Mouse (Mus musculus): ENCODE data around the gene Dglucy. TPM values are rescaled to one million over a fixed set of nuclear protein-coding genes. Genes with fewer than 3 reads are reported as not detected.

Dglucy gene
- polyA plus RNA-seq, 1 experiment from 2014 or later, result 2.7 TPM

- H3K27me3 ChIP-seq, result no peaks in the 10 kb centered on the region
- WGBS, result 78% methylated on average over 5 of the region's 6 CpGs
- no peak for ATAC-seq (ENCODE audit: low FRiP score)
These were observed 97.1 kb downstream of the Dglucy start for GRCm38 (mm10) chr12:100875960-100876359.

GRCm38 (mm10) chr12:100877936-100878335 is 99.1 kb downstream of the Dglucy start:
- Histone ChIP-seq H3K9ac (no peak overlapping the region), H3K27me3 (no peaks in the 10 kb centered on the region), H3K9me3 (no peaks in the 10 kb centered on the region), H3K4me3 (replicated peaks) (no peak overlapping the region), H3K36me3 (replicated peaks) (no peaks in the 10 kb centered on the region), H3K4me2 (no peak overlapping the region), H3K4me1 (no peaks in the 10 kb centered on the region), H3K27ac (no peak overlapping the region)
- 77% methylated on average over 6 of the region's 6 CpGs for WGBS
- ATAC-seq (ENCODE audit: low FRiP score), result no peak

More at GRCm38 (mm10) chr12:100875960-100876359, 97.1 kb downstream of the Dglucy start:
- Histone ChIP-seq H3K9me3 (no peaks in the 10 kb centered on the region), H3K36me3 (replicated peaks) (no peaks in the 10 kb centered on the region), H3K4me2 (no peak overlapping the region), H3K27ac (no peak overlapping the region), H3K9ac (no peak overlapping the region), H3K4me1 (no peaks in the 10 kb centered on the region), H3K4me3 (replicated peaks) (no peak overlapping the region)

GRCm38 (mm10) chr12:100878556-100878955 is 99.7 kb downstream of the Dglucy start:
- no peak overlapping the region for H3K4me3 ChIP-seq (replicated peaks)
- H3K27me3 ChIP-seq, result no peaks in the 10 kb centered on the region
- no peaks in the 10 kb centered on the region for H3K4me1 ChIP-seq
- H3K27ac ChIP-seq, result no peak overlapping the region
- H3K9me3 ChIP-seq, result no peaks in the 10 kb centered on the region
- no peak overlapping the region for H3K9ac ChIP-seq
- no peak for ATAC-seq (ENCODE audit: low FRiP score)
- H3K4me2 ChIP-seq, result no peak overlapping the region
- no peaks in the 10 kb centered on the region for H3K36me3 ChIP-seq (replicated peaks)
- WGBS, result 93% methylated on average over 16 of the region's 16 CpGs

- 84% methylated on average over 7 of the region's 7 CpGs for WGBS
- Histone ChIP-seq H3K27ac (no peak overlapping the region), H3K4me1 (0 out of 2 replicates have a peak, but pooled peaks cover 2% of the 10 kb centered on the region), H3K36me3 (replicated peaks) (no peaks in the 10 kb centered on the region), H3K4me2 (no peak overlapping the region), H3K9me3 (no peaks in the 10 kb centered on the region), H3K27me3 (no peaks in the 10 kb centered on the region), H3K9ac (no peak overlapping the region), H3K4me3 (replicated peaks) (no peak overlapping the region)
- no peak for ATAC-seq (ENCODE audit: low FRiP score)
These were observed 104.3 kb downstream of the Dglucy start for GRCm38 (mm10) chr12:100883168-100883567.

GRCm38 (mm10) chr12:100885585-100885984 is 106.7 kb downstream of the Dglucy start:
- H3K9ac ChIP-seq, result no peak overlapping the region
- H3K4me3 ChIP-seq (replicated peaks), result no peak overlapping the region
- no peaks in the 10 kb centered on the region for H3K27me3 ChIP-seq
- ATAC-seq (ENCODE audit: low FRiP score), result no peak
- H3K9me3 ChIP-seq, result no peaks in the 10 kb centered on the region
- no peaks in the 10 kb centered on the region for H3K36me3 ChIP-seq (replicated peaks)
- 90% methylated on average over 3 of the region's 3 CpGs for WGBS
- 0 out of 2 replicates have a peak, but pooled peaks cover 2% of the 10 kb centered on the region for H3K4me1 ChIP-seq
- H3K27ac ChIP-seq, result no peak overlapping the region
- H3K4me2 ChIP-seq, result no peak overlapping the region

- no peak overlapping the region for H3K4me3 ChIP-seq (replicated peaks)
- H3K27ac ChIP-seq, result no peak overlapping the region
- H3K4me2 ChIP-seq, result no peak overlapping the region
- WGBS, result 77% methylated on average over 4 of the region's 4 CpGs
- 0 out of 2 replicates have a peak, but pooled peaks cover 2% of the 10 kb centered on the region for H3K4me1 ChIP-seq
- H3K36me3 ChIP-seq (replicated peaks), result no peaks in the 10 kb centered on the region
- ATAC-seq (ENCODE audit: low FRiP score), result no peak
- H3K27me3 ChIP-seq, result no peaks in the 10 kb centered on the region
- no peaks in the 10 kb centered on the region for H3K9me3 ChIP-seq
- no peak overlapping the region for H3K9ac ChIP-seq
These were observed 108.0 kb downstream of the Dglucy start for GRCm38 (mm10) chr12:100886877-100887276.

- Histone ChIP-seq H3K4me1 (0 out of 2 replicates have a peak, but pooled peaks cover 2% of the 10 kb centered on the region), H3K27me3 (no peaks in the 10 kb centered on the region), H3K36me3 (replicated peaks) (no peaks in the 10 kb centered on the region), H3K9me3 (no peaks in the 10 kb centered on the region), H3K27ac (no peak overlapping the region), H3K9ac (no peak overlapping the region), H3K4me2 (no peak overlapping the region), H3K4me3 (replicated peaks) (no peak overlapping the region)
- WGBS, result 44% methylated on average over 12 of the region's 12 CpGs
- ATAC-seq (ENCODE audit: low FRiP score), result no peak
These were observed 109.0 kb downstream of the Dglucy start for GRCm38 (mm10) chr12:100887801-100888258.

- Histone ChIP-seq H3K27ac (no peak overlapping the region), H3K27me3 (no peaks in the 10 kb centered on the region), H3K4me1 (0 out of 2 replicates have a peak, but pooled peaks cover 6% of the 10 kb centered on the region), H3K4me3 (replicated peaks) (no peak overlapping the region), H3K9ac (no peak overlapping the region), H3K4me2 (no peak overlapping the region), H3K36me3 (replicated peaks) (no peaks in the 10 kb centered on the region), H3K9me3 (no peaks in the 10 kb centered on the region)
- 86% methylated on average over 3 of the region's 3 CpGs for WGBS
- ATAC-seq (ENCODE audit: low FRiP score), result no peak
These were observed 111.7 kb downstream of the Dglucy start for GRCm38 (mm10) chr12:100890548-100890947.

- Histone ChIP-seq H3K36me3 (replicated peaks) (no peaks in the 10 kb centered on the region), H3K4me3 (replicated peaks) (no peak overlapping the region), H3K9ac (no peak overlapping the region), H3K27me3 (peaks cover 44% of the 10 kb centered on the region), H3K4me2 (no peak overlapping the region), H3K4me1 (peaks cover 25% of the 10 kb centered on the region), H3K9me3 (no peaks in the 10 kb centered on the region), H3K27ac (no peak overlapping the region)
- ATAC-seq (ENCODE audit: low FRiP score), result 0 out of 2 replicates have a peak, but pooled peaks have one; percentile 41
- WGBS, result 0% methylated on average over 2 of the region's 2 CpGs
These were observed 116.6 kb downstream of the Dglucy start for GRCm38 (mm10) chr12:100895504-100895903.

GRCm38 (mm10) chr12:100896661-100897060 is 117.8 kb downstream of the Dglucy start:
- no peak for ATAC-seq (ENCODE audit: low FRiP score)
- H3K4me1 ChIP-seq, result peaks cover 25% of the 10 kb centered on the region
- H3K4me2 ChIP-seq, result no peak overlapping the region
- no peak overlapping the region for H3K9ac ChIP-seq
- no peak overlapping the region for H3K4me3 ChIP-seq (replicated peaks)
- H3K27me3 ChIP-seq, result peaks cover 50% of the 10 kb centered on the region
- WGBS, result 63% methylated on average over 3 of the region's 3 CpGs
- no peaks in the 10 kb centered on the region for H3K9me3 ChIP-seq
- H3K36me3 ChIP-seq (replicated peaks), result no peaks in the 10 kb centered on the region
- H3K27ac ChIP-seq, result no peak overlapping the region

- peaks cover 57% of the 10 kb centered on the region for H3K27me3 ChIP-seq
- H3K4me2 ChIP-seq, result peak overlapping the region; percentile 58
- no peaks in the 10 kb centered on the region for H3K36me3 ChIP-seq (replicated peaks)
- no peak overlapping the region for H3K27ac ChIP-seq
- H3K9ac ChIP-seq, result no peak overlapping the region
- peaks cover 25% of the 10 kb centered on the region for H3K4me1 ChIP-seq
- H3K4me3 ChIP-seq (replicated peaks), result peak overlapping the region; percentile 38; the same call in 1 of the 2 replicates
- H3K9me3 ChIP-seq, result no peaks in the 10 kb centered on the region
- no peak for ATAC-seq (ENCODE audit: low FRiP score)
- WGBS, result 24% methylated on average over 12 of the region's 12 CpGs
These were observed 119.1 kb downstream of the Dglucy start for GRCm38 (mm10) chr12:100897736-100898650.

- H3K27me3 ChIP-seq, result peaks cover 57% of the 10 kb centered on the region
- peak overlapping the region; percentile 58 for H3K4me2 ChIP-seq
- no peaks in the 10 kb centered on the region for H3K9me3 ChIP-seq
- no peaks in the 10 kb centered on the region for H3K36me3 ChIP-seq (replicated peaks)
- under 1% methylated on average over 30 of the region's 30 CpGs for WGBS
- H3K9ac ChIP-seq, result peak overlapping the region; percentile 30
- H3K4me3 ChIP-seq (replicated peaks), result peak overlapping the region; percentile 38
- peaks cover 25% of the 10 kb centered on the region for H3K4me1 ChIP-seq
- ATAC-seq (ENCODE audit: low FRiP score), result peak; percentile 47; the same call in 1 of the 2 replicates
- no peak overlapping the region for H3K27ac ChIP-seq
These were observed 120.3 kb downstream of the Dglucy start for GRCm38 (mm10) chr12:100899111-100899640.
